Mouse (Mus musculus) megakaryocyte, embryonic 14.5 days (primary cell): Measurements from ENCODE around the gene Sema5b.

Source experiments
- FLI1 ChIP-seq: IDR thresholded peaks from 2 replicates; pipeline ENCODE4 v1.6.1; 2012; ENCODE audit warnings: low read length, inconsistent platforms, mixed read lengths
- GATA1 ChIP-seq: IDR thresholded peaks from 3 replicates; pipeline ENCODE4 v1.6.1; 2012; ENCODE audit warnings: mixed read lengths, low read length, inconsistent platforms, borderline replicate concordance

- TF ChIP-seq GATA1 (no peak), FLI1 (no peak)
Observed at GRCm38 (mm10) chr16:35623026-35623425, 82.1 kb downstream of the Sema5b start.
